Mouse (Mus musculus) liver, embryonic 14.5 days (tissue): ENCODE measurements around the gene Ssbp3. TPM values are rescaled to one million over a fixed set of nuclear protein-coding genes. Genes with fewer than 3 reads are reported as not detected.

Source experiments
- ATAC-seq: fragments of 200-750 bp; cut with Nextera tagmentation; 2 replicates; pipeline ENCODE4 v1.8.0; 2017; ENCODE audit warnings: moderate number of reproducible peaks, mild to moderate bottlenecking, moderate library complexity; ENCODE audit not compliant: insufficient read depth
- DNase-seq, 3 experiments: peaks; one replicate each; pipeline ENCODE4 v3.0.0-alpha.2; 2012 to 2013; ENCODE audit warnings: low read depth in 3 of 3, low spot score in 3 of 3
- H3K27ac ChIP-seq: fragments of 300-500 bp; sonication (generic); 2 replicates; pipeline ENCODE4 v1.5.1; 2014; ENCODE audit warnings: moderate library complexity, mild to moderate bottlenecking, control low read depth, inconsistent platforms
- H3K27me3 ChIP-seq: fragments of 300-500 bp; sonication (generic); 2 replicates; pipeline ENCODE4 v1.6.1; 2014; ENCODE audit warnings: mild to moderate bottlenecking, low read length, moderate library complexity; ENCODE audit not compliant: control insufficient read depth, insufficient read depth
- H3K36me3 ChIP-seq: fragments of 300-500 bp; sonication (generic); replicated peaks from 2 replicates; pipeline ENCODE4 v1.6.1; 2014; ENCODE audit warnings: low read depth; ENCODE audit not compliant: control insufficient read depth, insufficient read depth
- H3K4me1 ChIP-seq, 2 experiments: fragments of 200-500 bp in 1 of 2; fragments of 300-500 bp in 1 of 2; sonication (generic) in 1 of 2; replicated peaks; 2 replicates each; pipeline ENCODE4 v1.6.1; 2012 to 2014; ENCODE audit warnings: antibody characterized with exemption in 1 of 2, inconsistent platforms in 1 of 2, low read length in 1 of 2; ENCODE audit not compliant: control insufficient read depth in 2 of 2, insufficient read depth in 2 of 2
- H3K4me2 ChIP-seq: fragments of 300-500 bp; sonication (generic); 2 replicates; pipeline ENCODE4 v1.6.1; 2014; ENCODE audit warnings: low read depth, mild to moderate bottlenecking, control low read depth, moderate library complexity
- H3K4me3 ChIP-seq, 2 experiments: fragments of 200-500 bp in 1 of 2; fragments of 300-500 bp in 1 of 2; sonication (generic) in 1 of 2; 2 replicates each; pipeline ENCODE4 v1.5.1; 2012 to 2014; ENCODE audit warnings: low read depth in 2 of 2, low read length in 2 of 2, mild to moderate bottlenecking in 2 of 2, control low read depth in 1 of 2, inconsistent platforms in 1 of 2, moderate library complexity in 1 of 2; ENCODE audit not compliant: insufficient read depth in 1 of 2
- H3K9ac ChIP-seq: fragments of 300-500 bp; sonication (generic); replicated peaks from 2 replicates; pipeline ENCODE4 v1.6.1; 2014; ENCODE audit warnings: mild to moderate bottlenecking, control low read depth, moderate library complexity
- H3K9me3 ChIP-seq: fragments of 300-500 bp; sonication (generic); 2 replicates; pipeline ENCODE4 v1.6.1; 2016; ENCODE audit warnings: low read length, mixed read lengths; ENCODE audit not compliant: control insufficient read depth
- CTCF ChIP-seq: IDR thresholded peaks from 2 replicates; pipeline ENCODE4 v1.5.1; 2016; ENCODE audit warnings: antibody characterized with exemption, low read depth, control low read depth
- EP300 ChIP-seq: IDR thresholded peaks from 2 replicates; pipeline ENCODE4 v1.6.1; 2016; ENCODE audit warnings: antibody characterized with exemption, low read depth
- WGBS: fragments of 180-500 bp; shearing (Covaris S2); extraction: QIAGEN DNeasy Blood & Tissue Kit; methylation state at CpG from one replicate; pipeline ENCODE4 v1.1.7; 2014; ENCODE audit not compliant: insufficient replicate concordance; 5-methylcytosine and 5-hydroxymethylcytosine counted together
- polyA plus RNA-seq, 2 experiments: library from polyadenylated mRNA; depleted of rRNA in 1 of 2; stranded (reverse) in 1 of 2; unstranded in 1 of 2; fragments of >200 nt; fragmentation: Nextera tagmentation in 1 of 2; extraction: Ambion mirVana in 1 of 2; gene quantifications; 2 replicates each; pipeline versions ENCODE4 v1.2.1 to v1.2.3; 2012 to 2014

The Ssbp3 gene
- polyA plus RNA-seq, 2 experiments: 33.0 to 52.1 TPM

- WGBS: 65% methylated on average over 8 of the region's 8 CpGs
- TF ChIP-seq CTCF (no peak), EP300 (no peak)
- Histone ChIP-seq H3K4me3 (no peak overlapping the region), H3K27me3 (no peaks in the 10 kb centered on the region), H3K4me1 (peaks cover 41 to 70% of the 10 kb centered on the region in 2 experiments), H3K36me3 (peaks cover 17% of the 10 kb centered on the region), H3K9ac (no peak overlapping the region), H3K9me3 (no peaks in the 10 kb centered on the region), H3K27ac (no peak overlapping the region), H3K4me2 (no peak overlapping the region)
- ATAC-seq (no peak), DNase-seq (no peak)
These were observed 26.2 kb downstream of the Ssbp3 start for GRCm38 (mm10) chr4:106936741-106937140.

DNA sequence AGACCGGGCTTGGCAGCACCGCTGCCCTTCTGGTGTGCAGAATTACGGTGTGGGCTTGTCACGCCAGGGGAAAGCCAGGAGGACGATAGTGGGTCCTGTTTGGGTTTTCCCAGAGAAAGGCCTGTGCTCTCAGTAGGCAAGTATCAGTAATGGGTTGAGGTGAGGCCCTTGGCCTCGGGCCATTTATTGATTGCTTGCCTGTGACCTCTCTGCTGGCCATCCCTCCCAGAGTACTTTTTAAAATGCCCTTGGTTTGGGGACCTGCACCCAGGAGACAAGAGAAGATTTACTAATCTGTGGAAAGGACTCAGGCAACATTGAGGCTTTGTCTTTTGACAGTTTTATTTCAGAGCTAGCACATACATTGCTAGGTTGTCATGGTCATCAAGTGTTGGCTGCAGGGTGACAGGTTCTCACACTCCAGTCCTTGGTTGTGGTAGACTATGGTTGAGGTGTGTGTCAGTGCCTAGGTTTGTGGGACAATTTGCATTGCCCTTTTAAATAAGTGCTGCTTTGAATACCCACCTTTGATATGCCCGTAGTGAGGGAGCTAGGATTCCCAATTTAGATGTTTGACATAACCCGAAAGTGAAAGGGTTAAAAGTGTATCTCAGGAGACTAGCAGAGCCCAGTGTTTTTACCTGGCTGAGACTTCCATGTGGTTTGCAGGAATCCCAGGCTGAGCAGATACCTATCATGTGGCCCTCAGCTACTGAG is 28.2 kb downstream of the Ssbp3 start:
- no peak overlapping the region for H3K4me3 ChIP-seq
- no peak overlapping the region; the same call in 1 of the 2 replicates for H3K4me2 ChIP-seq
- H3K4me1 ChIP-seq: peaks cover 26 to 57% of the 10 kb centered on the region in 2 experiments
- H3K27me3 ChIP-seq: no peaks in the 10 kb centered on the region
- ATAC-seq: no peak
- no peak for DNase-seq
- TF ChIP-seq EP300: no peak
- TF ChIP-seq CTCF: no peak
- WGBS: 74% methylated on average over 8 of the region's 8 CpGs
- no peak overlapping the region for H3K9ac ChIP-seq
- peaks cover 5% of the 10 kb centered on the region for H3K36me3 ChIP-seq
- no peak overlapping the region for H3K27ac ChIP-seq
- H3K9me3 ChIP-seq: no peaks in the 10 kb centered on the region

GRCm38 (mm10) chr4:106939223-106939918 is 28.9 kb downstream of the Ssbp3 start:
- DNase-seq (no peak), ATAC-seq (no peak)

GRCm38 (mm10) chr4:106939919-106940227 is 29.4 kb downstream of the Ssbp3 start:
- Histone ChIP-seq H3K27me3 (no peaks in the 10 kb centered on the region), H3K4me1 (peaks cover 14 to 45% of the 10 kb centered on the region in 2 experiments), H3K36me3 (peaks cover 5% of the 10 kb centered on the region; the same call in 1 of the 2 replicates), H3K9me3 (no peaks in the 10 kb centered on the region), H3K4me2 (no peak overlapping the region), H3K4me3 (no peak overlapping the region), H3K9ac (no peak overlapping the region), H3K27ac (no peak overlapping the region)
- DNase-seq (no peak), ATAC-seq (no peak)
- TF ChIP-seq EP300 (no peak), CTCF (no peak)
- 59% methylated on average over 4 of the region's 4 CpGs for WGBS

More at GRCm38 (mm10) chr4:106939223-106939918, 28.9 kb downstream of the Ssbp3 start:
- no peak overlapping the region for H3K4me3 ChIP-seq
- H3K27ac ChIP-seq: no peak overlapping the region
- TF ChIP-seq CTCF (no peak), EP300 (no peak)
- no peak overlapping the region; the same call in 1 of the 2 replicates for H3K4me2 ChIP-seq
- 59% methylated on average over 6 of the region's 6 CpGs for WGBS
- H3K4me1 ChIP-seq: peaks cover 19 to 50% of the 10 kb centered on the region in 2 experiments
- H3K36me3 ChIP-seq: peaks cover 5% of the 10 kb centered on the region
- no peaks in the 10 kb centered on the region for H3K9me3 ChIP-seq
- H3K27me3 ChIP-seq: no peaks in the 10 kb centered on the region
- no peak overlapping the region for H3K9ac ChIP-seq

DNA sequence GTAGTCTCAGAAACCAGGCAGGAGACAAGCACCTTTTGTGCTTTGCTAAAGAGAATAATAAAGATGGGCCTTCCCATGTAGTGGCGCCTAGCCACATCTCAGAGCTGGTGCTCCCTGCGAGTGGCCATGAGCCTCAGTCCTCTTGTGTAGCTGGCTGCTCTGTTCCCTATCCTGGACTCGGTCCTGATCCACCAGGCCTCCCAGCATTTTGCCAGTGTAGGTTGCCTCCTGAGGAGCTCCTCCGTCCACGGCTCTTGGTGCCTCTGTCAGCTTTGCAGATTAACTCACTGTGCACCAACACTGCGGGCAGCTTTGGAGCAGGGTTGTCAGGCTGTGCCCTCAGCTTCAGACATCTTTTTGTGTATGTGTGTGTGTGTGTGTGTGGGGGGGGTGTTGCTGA is 30.4 kb downstream of the Ssbp3 start:
- no peak overlapping the region for H3K4me3 ChIP-seq
- WGBS: 65% methylated on average over 6 of the region's 6 CpGs

More for the DNA sequence above, 30.4 kb downstream of the Ssbp3 start:
- TF ChIP-seq CTCF: no peak
- TF ChIP-seq EP300: no peak
- Histone ChIP-seq H3K4me1 (peaks cover 3 to 34% of the 10 kb centered on the region in 2 experiments; a peak in 3 of 4 replicates), H3K36me3 (no peaks in the 10 kb centered on the region; the same call in 1 of the 2 replicates), H3K27me3 (no peaks in the 10 kb centered on the region), H3K9me3 (no peaks in the 10 kb centered on the region), H3K9ac (no peak overlapping the region), H3K27ac (no peak overlapping the region), H3K4me2 (no peak overlapping the region)
- no peak for ATAC-seq
- no peak for DNase-seq
